Mouse (Mus musculus): ENCODE measurements at regions not wholly inside any gene's neighbourhood (a gene's known extent, or its start where the extent isn't known, plus 50 kb on each side); places are given as distances from the start of the nearest gene placed in this dataset.

DNA sequence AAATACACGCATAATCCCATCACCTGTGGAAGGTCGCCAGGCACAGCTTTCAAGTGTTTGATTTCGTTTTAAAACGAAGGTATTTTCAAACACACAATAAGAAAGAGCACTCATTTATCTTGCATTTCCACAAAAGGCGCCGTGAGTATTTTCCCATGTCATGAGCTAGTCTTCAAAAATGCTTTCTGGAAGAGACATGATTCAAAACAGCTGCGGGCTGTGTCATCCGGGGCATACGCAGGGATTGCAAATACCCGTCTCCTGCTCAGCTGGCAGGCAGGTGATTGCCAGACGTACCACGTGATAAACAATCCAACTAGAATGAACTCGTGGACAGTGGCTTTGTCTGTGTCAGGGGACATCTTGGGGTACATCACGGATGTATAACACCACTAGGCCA lies 66.5 kb upstream of the Zbtb40 start:
- DNase-seq: no peak

GRCm38 (mm10) chr4:137110276-137110675 lies 61.7 kb upstream of the Zbtb40 start:
- no peak for DNase-seq
- intact Hi-C loops (cut with DNase I): no loop called here

More for the DNA sequence above, 66.5 kb upstream of the Zbtb40 start:
- intact Hi-C loops (cut with DNase I): no loop called here

DNA sequence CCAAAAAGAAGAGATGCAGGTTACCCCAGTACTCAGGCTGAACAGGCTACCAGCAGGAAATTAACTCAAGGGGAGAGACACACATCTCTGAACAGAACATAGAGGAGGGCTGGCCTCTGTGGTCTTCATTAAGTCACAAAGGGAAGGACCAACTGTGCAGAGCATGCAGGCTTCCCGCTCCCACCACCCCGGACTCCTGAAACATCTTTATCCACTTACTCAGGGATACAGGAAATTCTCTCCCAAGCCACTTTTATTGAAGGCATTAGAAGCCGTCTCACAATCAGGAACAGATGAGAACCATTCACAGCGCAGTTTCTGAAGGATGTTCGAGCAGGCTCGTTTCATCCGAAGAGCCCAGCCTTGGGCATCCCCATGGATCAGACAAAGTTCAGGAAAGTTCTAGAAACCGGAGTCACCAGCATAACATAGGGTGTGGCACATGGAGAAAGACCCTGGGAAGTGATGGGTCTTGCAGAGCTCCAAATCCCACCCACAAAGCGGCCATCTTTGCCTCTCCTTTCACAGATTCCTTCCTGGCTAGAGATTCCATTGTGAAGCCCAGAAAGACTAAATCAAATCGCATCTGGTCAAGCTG lies 55.9 kb upstream of the Zbtb40 start:
- no peak for DNase-seq
- intact Hi-C loops (cut with DNase I): no loop called here

- no peak for DNase-seq
- intact Hi-C loops (cut with DNase I): no loop called here
Measured at GRCm38 (mm10) chr4:137101169-137101568, 52.6 kb upstream of the Zbtb40 start.

DNA sequence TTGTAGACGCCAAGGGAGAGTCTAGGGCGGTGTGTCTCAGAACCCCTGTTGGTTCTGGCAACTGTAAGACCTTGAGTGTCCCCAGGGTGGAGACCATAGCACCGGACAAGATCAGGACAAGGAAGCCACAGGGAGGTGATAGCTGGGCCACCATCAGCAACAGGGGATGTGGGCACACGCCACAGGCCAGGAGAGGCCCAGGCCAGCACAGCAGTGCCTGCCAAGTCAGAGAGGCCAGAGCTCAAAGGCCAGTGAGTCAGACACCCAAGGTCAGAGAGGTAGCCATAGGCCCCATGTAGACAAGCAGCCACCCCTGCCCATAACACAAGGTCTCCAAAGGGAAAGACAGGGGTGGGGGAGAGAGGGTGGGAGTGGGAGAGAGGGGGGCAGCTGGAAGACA lies 52.2 kb upstream of the Zbtb40 start:
- no peak for DNase-seq
- intact Hi-C loops (cut with DNase I): no loop called here

Small RNAs in the stretch of these regions (microRNA-seq; reads per million reads assigned to microRNA genes)
- gene Gm23263 (ENCODE audit: borderline number of aligned reads in 2 of 2) (0 reads per million in 2 experiments), gene Gm25399 (ENCODE audit: borderline number of aligned reads in 2 of 2) (0 reads per million in 2 experiments)

All from heart, postnatal 36 days (tissue).